Mouse (Mus musculus) common myeloid progenitor, adult 5-6 weeks (primary cell): ENCODE measurements around the gene Gemin2. TPM values are rescaled to one million over a fixed set of nuclear protein-coding genes. Genes with fewer than 3 reads are reported as not detected.

Experiments used
- ATAC-seq: replicated peaks from 2 replicates; pipeline ENCODE4 v1.8.0; 2016; ENCODE audit warnings: low read depth, mild to moderate bottlenecking, moderate TSS enrichment, inconsistent platforms; ENCODE audit not compliant: poor library complexity, severe bottlenecking
- total RNA-seq: library from RNA; stranded (forward); fragments of 200-1000, 187-1606 nt; gene quantifications from 2 replicates; pipeline ENCODE4 v1.2.3, GENCODE M21; 2017

The Gemin2 gene
- 20.3 and 20.6 TPM in 2 replicates for total RNA-seq

DNA sequence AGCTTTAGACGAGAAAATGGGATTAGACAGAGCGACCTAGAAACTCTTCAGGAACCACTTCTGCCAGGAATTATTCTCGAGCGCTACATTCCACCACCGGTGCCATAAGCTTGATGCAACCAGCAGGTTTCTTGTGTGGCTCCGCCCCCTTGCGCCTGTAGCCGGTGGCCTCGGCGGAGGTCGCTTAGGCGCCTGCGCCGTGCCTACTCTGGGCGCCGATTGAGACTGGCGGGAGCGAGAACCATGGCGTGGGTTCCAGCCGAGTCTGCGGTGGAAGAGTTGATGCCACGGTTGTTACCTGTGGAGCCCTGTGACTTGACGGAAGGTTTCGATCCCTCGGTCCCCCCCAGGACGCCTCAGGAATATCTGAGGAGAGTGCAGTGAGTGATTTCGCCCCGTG lies at the start of gene Gemin2:
Gene Gemin2 (plus strand): TSS at position 160 of the 400 bp plus-strand sequence.
- peak; percentile 72 for ATAC-seq

- ATAC-seq, result peak; percentile 93
Observed at GRCm38 (mm10) chr12:58964583-58964982, 48.6 kb upstream of the Gemin2 start.

DNA sequence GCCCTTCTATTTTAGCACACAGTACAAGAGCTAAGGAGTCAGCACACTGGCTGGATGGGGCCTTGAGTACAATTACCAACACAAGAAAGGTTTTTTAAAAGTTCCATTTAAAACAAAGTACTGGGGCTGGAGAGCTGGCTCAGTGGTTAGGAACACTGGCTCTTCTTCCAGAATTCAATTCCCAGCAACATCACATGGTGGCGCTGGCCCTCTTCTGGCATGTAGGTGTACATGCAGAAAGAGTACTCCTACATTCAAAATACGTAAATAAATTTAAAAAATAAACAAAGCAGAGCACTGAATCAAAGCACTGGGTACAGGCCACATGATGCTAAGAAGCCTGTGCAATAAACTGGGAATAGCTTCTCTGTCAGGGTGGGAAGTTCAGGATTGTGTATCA lies 36.2 kb upstream of the Gemin2 start:
- peak; percentile 42; the same call in 1 of the 2 replicates for ATAC-seq

DNA sequence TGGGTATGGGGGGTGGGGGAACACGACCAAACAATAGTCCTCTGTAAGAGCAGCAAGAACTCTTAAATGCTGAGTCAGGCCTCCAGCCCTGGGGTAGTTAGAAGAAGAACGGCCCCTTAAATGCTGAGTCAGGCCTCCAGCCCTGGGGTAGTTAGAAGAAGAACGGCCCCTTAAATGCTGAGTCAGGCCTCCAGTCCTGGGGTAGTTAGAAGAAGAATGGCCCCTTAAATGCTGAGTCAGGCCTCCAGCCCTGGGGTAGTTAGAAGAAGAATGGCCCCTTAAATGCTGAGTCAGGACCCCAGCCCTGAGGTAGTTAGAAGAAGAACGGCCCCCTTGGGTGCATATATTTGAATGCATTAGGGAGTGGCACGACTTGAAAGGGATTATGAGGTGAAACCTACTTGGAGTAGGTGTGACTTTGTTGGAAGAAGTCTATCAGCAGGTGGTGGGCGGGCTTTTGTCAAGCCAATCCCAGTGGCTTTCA lies 32.0 kb upstream of the Gemin2 start:
- peak; percentile 60 for ATAC-seq

- ATAC-seq, result no peak
Observed at GRCm38 (mm10) chr12:58985766-58986165, 27.4 kb upstream of the Gemin2 start.

- ATAC-seq, result no peak
Observed at GRCm38 (mm10) chr12:59010482-59010881, 2.7 kb upstream of the Gemin2 start.

DNA sequence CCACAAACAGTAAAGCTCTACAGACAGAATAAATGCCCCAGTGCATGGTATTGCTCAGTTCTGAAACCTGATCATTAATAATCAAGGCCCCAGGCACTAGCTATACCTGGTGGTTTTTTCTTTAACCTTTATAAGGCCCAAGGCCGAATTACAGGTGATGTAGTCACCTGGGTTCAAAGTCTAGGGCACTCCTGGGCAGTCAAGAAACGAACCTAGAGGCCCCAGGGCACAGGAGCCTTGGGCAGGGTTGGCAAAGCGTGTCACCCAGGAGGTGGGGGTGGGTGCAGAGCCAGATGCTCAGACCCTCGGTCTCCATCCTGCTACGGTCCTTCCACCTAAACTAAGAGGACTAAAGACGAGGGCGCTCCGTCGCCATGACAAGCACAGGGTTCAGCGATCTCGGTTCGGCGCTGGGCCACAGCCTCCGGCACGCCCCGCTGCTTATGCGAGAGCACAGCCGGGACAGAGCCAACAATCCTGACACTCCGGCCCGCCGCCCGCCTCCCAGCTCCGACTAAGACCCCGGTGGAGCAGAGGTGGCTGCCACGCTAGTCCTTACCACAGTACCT lies 1.8 kb upstream of the Gemin2 start:
- ATAC-seq, result no peak

- ATAC-seq, result peak; percentile 82
Observed at GRCm38 (mm10) chr12:59011844-59012709, 1.1 kb upstream of the Gemin2 start, which contains the start of gene Sec23a. Gene Sec23a (minus strand): TSS chr12:59012017.

DNA sequence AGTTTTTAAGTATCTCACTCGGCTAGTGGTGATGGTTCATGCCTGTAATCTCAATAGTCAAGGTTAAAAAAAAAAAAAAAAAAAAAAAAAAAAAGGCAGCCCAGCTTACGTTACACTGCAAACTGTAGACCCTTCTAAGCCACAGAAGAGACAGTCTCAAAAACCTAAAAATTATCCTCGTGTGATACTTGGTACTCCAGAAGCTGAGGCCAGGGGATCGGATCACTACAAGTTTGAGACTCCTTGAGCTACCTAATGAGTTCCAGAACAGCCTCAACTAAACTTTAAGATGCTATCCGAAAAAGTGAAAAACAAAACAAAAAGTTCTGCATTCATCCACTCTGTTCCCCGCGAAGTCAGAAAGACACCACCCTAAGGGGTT lies 492 bp upstream of the Gemin2 start:
- ATAC-seq, result no peak

DNA sequence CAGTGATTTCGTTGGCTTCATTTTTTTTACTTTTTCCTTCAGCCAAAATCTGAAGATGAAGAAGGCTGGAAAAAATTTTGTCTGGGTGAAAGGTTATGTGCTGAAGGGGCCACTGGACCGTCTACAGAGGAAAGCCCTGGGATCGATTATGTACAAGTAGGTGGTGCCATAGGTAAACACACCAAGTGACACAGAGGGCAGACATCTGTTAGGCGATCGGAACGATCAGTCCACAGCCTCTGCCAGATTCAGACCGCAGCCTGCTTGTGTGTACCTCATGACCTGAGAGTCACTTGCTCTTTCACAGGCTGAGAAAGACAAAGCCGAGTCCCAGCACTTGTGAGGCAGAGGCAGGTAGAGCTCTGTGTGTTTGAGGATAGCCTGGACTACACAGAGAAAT lies 4.8 kb downstream of the Gemin2 start:
- no peak for ATAC-seq

- ATAC-seq, result no peak
Observed at GRCm38 (mm10) chr12:59019891-59020290, 6.7 kb downstream of the Gemin2 start.

- ATAC-seq, result peak; percentile 77
Observed at GRCm38 (mm10) chr12:59021306-59021705, 8.1 kb downstream of the Gemin2 start.

GRCm38 (mm10) chr12:59032101-59032500 lies 18.9 kb downstream of the Gemin2 start:
- ATAC-seq, result peak; percentile 68

DNA sequence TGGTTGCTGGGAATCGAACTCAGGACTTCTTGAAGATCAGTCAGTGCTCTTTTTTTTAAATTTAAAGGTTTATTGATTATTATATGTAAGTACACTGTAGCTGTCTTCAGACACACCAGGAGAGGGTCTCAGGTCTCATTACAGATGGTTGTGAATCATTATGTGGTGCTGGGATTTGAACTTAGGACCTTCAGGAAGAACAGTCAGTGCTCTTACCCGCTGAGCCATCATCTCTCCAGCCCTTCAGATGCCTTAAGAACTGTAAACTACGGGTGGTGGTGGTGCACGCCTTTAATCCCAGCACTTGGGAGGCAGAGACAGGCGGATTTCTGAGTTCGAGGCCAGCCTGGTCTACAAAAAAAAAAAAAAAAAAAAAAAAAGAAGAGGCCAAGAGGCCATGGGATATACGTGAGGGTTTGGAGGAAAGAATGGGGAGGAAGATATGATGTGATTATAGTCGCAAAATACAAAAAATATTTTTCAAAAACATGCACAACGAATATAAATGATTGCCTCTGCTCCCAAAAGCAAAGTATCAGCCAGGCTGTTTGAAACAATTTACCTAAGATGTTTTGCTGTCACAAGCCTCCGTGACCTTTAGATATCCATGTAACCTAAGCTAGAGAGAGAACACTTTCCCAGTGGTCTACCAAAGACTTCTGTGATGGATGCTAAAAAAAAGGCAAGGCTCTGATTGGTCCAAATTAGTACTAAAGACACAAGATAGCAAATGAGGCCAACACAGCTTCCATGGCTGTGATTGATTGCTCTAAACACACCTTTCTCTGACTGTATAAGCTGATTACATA lies 26.2 kb downstream of the Gemin2 start:
- peak; percentile 5; the same call in 1 of the 2 replicates for ATAC-seq

DNA sequence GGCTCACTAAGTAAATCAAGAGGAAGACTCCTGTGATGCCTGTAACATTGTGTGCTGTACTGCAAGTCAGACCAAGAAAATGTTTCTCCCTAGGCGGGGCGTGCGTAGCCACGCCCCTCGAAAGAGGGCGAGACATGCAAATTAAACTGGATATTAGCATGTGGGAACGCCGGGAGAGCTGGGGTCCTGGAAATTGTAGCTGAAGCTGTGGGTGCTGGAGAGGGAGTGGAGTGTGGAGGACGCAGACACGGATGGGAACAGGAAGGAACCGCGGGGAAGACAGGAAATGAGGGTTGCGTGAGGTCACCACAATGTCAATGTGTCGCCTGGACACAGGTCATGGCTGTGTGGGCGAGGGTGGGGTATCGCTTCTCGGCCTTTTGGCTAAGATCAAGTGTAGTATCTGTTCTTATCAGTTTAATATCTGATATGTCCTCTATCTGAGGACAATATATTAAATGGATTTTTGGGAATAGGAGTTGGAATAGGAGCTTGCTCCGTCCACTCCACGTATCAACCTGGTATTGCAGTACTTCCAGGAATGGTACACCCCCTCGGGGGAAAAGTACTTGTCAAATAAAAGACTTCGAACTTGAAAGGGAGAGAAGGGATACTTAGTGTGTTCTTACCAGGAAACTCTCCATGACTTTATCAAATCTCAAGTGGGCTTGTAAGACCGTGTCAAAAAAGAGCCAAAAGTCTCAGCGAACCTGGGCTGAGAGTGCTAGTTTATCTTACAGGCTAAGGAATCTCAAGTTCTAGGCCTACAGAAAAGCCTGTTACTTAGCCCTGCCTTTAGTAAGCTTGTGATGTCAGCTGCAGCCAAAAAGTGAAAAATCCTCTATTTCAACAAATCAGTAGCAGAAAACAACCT lies 27.0 kb downstream of the Gemin2 start:
- ATAC-seq, result peak; percentile 70

DNA sequence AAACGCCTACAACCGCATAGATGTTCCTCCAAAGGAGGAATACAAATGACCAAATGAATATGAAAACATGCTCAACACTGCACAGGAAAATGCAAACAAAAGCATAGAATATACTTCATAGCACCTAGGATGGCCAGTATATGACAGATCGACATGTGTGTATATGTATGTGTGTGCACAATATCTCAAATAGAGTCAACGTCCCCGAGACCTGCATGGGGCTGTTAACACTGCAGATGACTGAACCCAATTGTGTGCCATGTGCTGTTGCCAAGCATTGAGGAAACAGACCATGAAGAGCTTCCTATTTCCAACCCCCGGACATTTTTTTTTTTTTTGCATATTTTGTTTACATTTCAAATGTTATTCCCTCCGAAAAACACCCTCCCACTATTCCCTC lies 27.7 kb downstream of the Gemin2 start:
- ATAC-seq, result peak; percentile 38

GRCm38 (mm10) chr12:59052470-59052869 lies 39.3 kb downstream of the Gemin2 start:
- peak; percentile 57 for ATAC-seq

GRCm38 (mm10) chr12:59053166-59053565 lies 40.0 kb downstream of the Gemin2 start:
- peak; percentile 53; the same call in 1 of the 2 replicates for ATAC-seq

DNA sequence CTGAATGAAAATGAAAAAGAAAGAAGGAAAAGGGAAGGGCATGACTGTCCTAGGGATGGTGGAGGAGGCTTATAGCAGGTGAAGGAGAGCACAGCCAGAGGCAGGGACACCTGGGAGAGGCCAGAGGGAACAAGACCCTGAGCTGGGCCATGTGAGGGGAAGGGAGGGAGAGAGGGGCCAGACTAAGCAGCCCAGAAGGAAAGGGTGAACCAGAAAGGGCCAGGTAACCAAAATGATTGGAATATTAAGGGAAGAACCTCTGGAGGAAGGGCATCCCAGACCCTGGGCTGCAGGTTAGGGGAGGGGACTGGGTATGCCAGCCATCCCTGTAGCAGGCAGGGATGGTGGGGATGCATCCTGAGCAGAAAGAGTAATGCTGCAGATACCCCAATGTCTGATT lies 40.8 kb downstream of the Gemin2 start:
- ATAC-seq, result no peak
